Mouse (Mus musculus) thymus, postnatal 10 days (tissue): ENCODE data around the gene Nsg1.
A peak's percentile ranks its signal among the peaks of the same experiment; 100 is the strongest.

Experiments used
- DNase-seq, 2 experiments: peaks; one replicate each; pipeline ENCODE4 v3.0.0; 2021; ENCODE audit warnings: low spot score in 2 of 2

Nsg1 gene

GRCm38 (mm10) chr5:38159634-38160413, at the start of gene Nsg1:
Nsg1 (minus strand) TSS chr5:38159907.
- no peak for DNase-seq

DNA sequence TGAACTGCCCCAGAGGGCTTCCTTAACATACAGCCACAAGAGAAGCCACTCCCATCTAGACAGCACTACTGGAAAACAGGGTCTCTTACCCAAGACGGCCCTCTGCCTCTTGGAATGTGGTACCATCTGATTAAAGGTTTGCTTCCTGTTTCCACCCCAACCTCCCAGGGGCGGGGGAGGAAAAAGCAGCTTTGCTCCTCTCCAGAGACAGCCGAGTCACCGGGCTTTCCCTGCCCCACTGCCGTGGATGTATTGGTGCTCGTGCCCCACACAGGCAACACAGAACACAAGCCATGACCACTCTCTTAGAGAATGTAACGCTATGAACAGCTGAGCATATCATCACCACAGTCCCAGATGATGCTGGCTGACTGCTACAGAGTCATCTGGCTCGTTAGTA, 49.3 kb upstream of the Nsg1 start:
- no peak for DNase-seq

- no peak for DNase-seq
These were observed 45.6 kb upstream of the Nsg1 start for GRCm38 (mm10) chr5:38205303-38205726.

- DNase-seq: no peak
These were observed 40.0 kb upstream of the Nsg1 start for GRCm38 (mm10) chr5:38199686-38200085.

GRCm38 (mm10) chr5:38197482-38197823, 37.7 kb upstream of the Nsg1 start:
- DNase-seq: peak; percentile 31 to 66

DNA sequence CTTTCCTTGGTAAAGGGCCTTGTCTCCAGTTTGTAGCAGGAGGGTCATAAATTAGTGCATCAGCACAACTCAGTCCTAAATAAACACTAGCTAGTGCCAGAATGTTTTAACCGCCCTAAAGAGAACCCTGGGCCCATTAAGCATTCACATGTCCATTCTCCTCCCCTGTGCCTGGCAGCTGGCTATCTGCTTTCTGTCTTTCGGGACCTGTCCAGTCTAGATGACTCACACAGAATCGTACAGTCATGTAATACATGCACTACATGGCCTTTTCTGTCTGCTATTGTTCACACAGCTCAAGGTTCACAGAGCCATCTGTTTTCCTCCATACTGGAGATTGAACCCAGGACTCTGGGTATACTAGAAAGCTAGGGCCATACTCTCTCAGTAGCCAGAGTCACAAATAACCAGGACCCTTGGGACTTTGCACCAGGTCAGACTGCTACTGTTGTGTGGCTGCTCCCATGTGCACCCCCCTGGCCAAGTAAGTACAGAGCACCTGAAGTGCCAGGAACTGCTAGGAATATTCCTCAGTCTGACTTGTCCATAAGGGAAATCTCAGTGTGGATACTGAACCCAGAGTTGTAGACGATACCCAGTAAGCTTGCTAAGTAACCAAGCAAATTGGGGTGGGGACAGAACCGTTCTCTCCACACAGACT, 37.2 kb upstream of the Nsg1 start:
- no peak for DNase-seq

GRCm38 (mm10) chr5:38195941-38196340, 36.2 kb upstream of the Nsg1 start:
- DNase-seq: no peak

GRCm38 (mm10) chr5:38194946-38195345, 35.2 kb upstream of the Nsg1 start:
- DNase-seq: no peak

GRCm38 (mm10) chr5:38190907-38191306, 31.2 kb upstream of the Nsg1 start:
- no peak for DNase-seq

GRCm38 (mm10) chr5:38187006-38187405, 27.3 kb upstream of the Nsg1 start:
- no peak for DNase-seq

DNA sequence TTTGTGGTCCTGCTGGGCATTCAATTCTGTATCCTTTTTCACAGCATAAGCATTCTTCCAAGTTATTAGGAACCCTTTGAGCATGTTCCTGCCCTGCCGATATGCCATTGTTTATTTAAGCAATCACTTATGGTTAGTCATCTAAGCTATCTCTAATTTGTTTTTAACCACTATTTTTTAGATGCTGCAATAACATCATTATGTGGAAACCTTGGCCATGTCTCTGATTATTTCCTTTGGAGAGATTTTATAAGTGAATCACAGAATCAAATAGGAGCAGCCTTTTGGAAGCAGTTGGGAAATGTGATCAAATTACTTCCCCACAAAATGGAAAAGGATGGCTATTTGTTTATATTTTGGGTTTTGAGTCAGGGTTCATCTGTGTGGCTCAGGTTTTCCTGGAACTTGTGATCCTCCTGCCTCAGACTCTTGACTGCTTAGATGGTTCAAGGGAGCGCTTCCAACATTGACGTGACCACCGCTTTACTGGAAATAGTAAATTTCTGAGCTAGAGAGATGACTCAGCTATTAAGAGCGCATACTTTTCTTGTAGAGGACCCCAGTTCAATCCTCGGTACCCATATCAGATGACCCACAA, 25.1 kb upstream of the Nsg1 start:
- no peak for DNase-seq

DNA sequence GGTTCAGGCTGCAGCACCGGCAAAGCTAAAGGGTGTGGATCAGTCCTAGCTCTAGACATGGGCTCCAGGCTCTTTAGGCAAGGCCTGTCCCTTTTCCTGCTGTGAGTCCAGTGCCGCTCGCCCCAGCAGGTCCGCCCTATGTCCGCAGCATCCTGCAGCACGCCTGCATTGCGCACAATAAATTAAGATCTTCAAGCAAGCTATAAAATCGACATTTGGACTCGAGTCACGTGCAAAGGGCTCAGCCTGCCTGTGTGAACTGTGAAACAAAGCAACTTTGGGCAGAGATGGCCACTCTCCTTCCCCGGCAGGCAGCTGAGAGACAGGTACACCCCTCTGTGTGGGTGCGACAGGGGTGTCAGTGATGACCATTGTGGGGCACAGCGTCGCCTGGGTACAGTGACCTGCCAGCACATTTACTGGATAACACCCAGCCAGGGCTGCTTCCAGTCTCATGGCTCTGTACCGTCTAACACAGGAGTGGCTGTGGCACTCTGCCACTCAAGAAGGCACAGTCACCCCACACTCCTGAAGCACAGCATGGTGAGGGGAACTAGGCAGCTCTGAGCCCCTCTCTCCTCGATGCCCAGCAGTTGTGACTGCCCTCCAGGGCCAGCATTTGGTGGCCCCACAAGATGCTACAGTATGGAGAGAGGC, 14.7 kb upstream of the Nsg1 start:
- no peak for DNase-seq

DNA sequence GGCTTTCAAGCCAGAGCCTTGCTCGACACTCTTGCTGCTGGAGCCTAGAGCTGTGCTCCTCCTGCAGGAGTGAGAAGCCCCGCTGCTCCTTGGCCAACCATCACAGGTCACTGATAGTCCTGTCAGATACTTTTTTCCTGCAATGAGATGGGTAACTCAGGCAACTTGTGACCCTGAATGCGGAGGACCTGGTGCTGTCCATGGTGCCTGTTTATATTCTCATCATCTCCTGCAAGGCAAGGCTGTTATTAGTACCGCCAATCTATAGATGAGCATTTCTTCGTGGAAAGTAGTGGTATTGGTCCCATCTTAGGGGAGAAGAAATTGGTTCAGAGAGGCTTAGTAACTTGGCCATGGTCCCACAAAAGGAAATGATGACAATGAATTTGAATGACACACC, 14.1 kb upstream of the Nsg1 start:
- no peak for DNase-seq

DNA sequence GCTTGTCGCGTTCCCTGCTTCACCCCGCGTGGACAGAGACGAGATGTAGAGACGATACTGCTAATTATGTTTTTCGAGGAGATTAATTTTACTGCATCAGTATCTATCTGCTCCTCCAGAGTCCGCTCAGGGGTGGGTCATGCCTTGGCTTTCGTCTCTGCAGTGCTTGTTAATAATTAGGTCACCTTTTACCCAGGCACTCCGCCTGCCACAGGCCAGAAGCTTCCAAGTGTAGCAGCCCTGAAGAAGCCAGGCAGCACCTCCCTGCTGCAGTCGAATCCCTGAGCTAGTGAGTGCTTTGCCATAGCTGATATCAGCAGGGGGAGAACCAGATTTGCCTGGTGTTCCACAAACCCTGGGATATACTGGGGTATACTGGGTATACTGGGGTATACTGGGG, 8.8 kb upstream of the Nsg1 start:
- no peak for DNase-seq

GRCm38 (mm10) chr5:38158947-38159633, 617 bp downstream of the Nsg1 start:
- DNase-seq: peak; percentile 7 to 52

GRCm38 (mm10) chr5:38158501-38158946, 1.2 kb downstream of the Nsg1 start:
- no peak for DNase-seq

DNA sequence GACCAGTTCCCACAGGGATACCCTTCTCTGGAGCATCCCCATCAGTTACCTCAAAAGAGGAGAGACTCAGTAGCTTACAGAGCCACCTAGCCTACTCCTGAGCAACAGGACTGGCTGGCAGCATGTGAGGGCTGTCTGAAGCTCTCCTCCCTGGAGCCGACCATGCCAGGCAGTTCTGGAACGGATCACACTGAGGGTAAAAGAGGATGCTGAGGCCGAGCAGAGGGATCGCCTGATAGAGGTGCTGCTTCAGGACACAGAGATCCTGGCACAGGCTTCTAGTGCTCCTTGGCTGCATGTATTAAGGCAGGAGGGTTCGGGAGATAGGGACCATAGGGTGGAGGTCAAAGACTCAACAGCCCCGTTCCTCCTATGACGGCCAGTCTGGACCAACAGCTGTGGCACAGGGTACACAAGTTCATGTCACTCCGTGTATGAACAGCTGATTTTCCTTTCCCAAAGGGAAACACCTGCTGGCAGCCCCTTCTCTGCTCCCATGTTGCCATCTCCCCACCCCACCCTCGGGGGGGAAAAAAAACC, 2.2 kb downstream of the Nsg1 start:
- no peak for DNase-seq

DNA sequence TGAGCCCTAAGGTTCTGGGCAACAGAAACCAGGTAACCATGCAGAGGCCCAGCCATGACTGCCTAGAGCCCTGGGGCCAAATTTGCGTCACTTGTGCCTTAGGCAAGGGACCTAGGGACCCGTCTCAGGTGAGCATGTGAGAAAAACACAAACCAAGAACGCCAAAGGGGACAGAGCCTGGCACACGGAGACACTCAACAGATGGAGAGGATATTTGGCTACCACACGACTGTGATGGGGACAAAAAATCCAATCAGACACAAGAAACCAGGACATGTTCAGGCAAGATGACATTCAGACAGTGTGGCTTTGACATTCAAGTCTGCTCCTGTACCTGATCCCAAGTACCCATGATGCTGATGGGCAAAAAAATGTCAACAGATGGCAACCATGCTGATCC, 6.1 kb downstream of the Nsg1 start:
- DNase-seq: no peak

- no peak for DNase-seq
These were observed 7.3 kb downstream of the Nsg1 start for GRCm38 (mm10) chr5:38152201-38153108.

DNA sequence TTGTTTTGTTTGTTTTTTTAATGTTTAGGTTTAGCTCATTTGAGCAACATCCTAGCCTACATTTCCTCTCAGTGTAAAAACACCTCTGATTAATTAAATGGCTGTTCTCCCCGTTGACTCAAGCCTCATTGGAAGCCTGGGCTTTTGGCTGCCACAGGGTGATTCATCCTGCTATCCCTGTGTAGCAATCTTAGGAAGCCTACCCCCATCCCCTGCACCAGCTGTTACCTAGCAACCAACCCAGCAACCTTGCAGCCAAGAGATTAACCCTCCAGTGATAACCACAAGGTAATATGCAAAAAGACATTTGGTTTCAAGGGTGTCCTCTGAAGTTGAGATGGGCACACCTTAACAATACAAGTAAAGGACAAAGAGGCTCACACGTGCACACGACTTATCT, 8.4 kb downstream of the Nsg1 start:
- DNase-seq: no peak

GRCm38 (mm10) chr5:38146524-38146923, 13.2 kb downstream of the Nsg1 start:
- DNase-seq: no peak
